Mouse (Mus musculus): ENCODE measurements around the gene Trp53i13.

Trp53i13 gene

DNA sequence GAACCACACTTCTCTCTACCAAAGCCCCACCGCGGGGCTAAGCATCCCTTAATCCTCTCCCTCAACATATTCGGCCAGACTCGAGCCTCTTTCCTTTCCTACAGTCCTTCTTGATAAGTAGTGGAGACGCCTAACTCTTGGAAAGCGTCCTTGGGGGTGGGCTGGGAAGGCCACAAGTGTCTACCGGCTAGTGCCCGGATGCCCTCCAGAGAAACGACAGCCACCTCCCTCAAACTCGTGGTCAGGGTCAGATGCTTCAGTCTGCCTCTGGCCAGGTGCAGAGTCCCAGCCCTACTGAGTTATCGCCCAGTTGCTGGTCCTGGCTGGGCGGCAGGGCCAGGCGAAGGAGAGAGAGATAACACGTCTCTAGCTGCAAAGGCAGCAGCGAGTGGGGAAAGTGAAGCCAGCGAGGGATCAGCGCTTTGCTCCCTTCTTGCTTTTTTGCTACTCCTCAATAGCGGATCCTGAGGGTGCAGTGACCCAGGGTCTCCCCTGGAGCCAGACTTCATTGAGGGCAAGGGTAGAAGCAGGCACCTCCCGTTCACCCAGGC, 1.4 kb downstream of the Trp53i13 start:
- peak; percentile 31 for DNase-seq (ENCODE audit: low read depth, low spot score)
- H3K36me3 ChIP-seq (ENCODE audit: control insufficient read depth, insufficient read depth, low read length, poor library complexity, severe bottlenecking), result no peaks in the 10 kb centered on the region
- H3K27me3 ChIP-seq (ENCODE audit: control insufficient read depth, insufficient read depth, low read length, poor library complexity, severe bottlenecking), result no peaks in the 10 kb centered on the region

DNA sequence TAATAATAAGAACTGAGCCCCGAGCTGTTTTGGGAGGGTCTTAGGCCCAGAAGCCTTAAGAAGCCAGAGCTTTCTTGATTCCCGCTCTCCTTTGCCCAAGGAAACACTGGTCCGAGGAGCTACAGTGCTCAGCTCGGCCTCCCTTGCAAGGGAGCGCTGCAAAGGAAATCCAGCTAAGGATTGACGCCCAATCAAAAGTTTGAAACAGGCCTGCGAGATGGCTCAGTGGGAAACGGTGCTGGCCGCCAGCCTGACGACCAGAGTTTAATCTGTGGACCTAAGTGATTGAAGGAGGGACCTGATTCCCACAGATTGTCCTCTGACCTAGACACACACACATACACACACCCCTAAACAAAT, 2.0 kb downstream of the Trp53i13 start:
- Histone ChIP-seq H3K27me3 (ENCODE audit: control insufficient read depth, insufficient read depth, low read length, poor library complexity, severe bottlenecking) (no peaks in the 10 kb centered on the region), H3K36me3 (ENCODE audit: control insufficient read depth, insufficient read depth, low read length, poor library complexity, severe bottlenecking) (no peaks in the 10 kb centered on the region)
- no peak for DNase-seq (ENCODE audit: low read depth, low spot score)

DNA sequence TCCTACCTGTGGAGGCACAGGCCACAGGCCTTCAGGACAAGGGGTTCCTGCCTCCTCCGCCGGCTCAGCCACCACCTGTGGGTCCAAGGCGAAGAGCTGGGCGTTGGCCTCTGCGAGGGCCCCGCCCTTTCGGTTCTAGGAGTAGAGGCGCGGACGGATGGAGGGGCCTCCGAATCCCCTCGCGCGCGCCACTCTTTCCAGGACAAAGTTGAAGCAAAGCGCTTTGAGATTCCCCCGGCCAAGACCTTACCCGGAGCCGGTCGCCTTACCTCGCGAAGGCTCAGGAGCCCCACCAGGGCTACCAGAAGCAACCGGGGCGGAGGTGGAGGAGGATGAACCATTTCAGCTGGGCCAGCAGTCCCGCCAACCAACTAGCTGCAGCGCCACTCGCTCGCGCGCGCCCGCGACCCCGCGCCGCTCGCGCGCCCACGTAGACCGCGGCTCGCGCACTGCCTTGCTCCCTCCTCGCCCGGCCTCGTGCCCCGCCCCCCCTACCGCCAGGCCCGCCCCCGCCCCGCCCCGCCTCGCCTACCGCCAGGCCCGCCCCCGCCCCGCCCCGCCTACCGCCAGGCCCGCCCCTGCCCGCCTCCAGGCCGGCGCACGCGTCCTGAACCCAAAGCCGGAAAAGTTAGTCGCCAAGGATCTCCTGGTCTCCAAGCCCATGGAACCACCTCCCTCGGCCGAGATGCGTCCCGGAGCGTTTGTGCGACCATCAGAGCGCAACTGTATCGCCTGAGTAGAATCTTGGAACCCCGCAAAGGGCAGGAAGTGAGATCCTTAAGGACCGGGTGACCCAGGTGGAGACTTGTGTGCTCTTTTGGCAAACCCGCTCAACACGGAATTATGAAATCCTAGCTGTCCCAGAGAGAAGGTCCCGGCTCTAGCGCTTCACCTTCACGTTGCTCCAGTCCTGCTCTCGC, 2.6 kb downstream of the Trp53i13 start:
- peak; percentile 91 for DNase-seq (ENCODE audit: low read depth, low spot score)
- H3K27me3 ChIP-seq (ENCODE audit: control insufficient read depth, insufficient read depth, low read length, poor library complexity, severe bottlenecking), result no peaks in the 10 kb centered on the region
- no peaks in the 10 kb centered on the region for H3K36me3 ChIP-seq (ENCODE audit: control insufficient read depth, insufficient read depth, low read length, poor library complexity, severe bottlenecking)

DNA sequence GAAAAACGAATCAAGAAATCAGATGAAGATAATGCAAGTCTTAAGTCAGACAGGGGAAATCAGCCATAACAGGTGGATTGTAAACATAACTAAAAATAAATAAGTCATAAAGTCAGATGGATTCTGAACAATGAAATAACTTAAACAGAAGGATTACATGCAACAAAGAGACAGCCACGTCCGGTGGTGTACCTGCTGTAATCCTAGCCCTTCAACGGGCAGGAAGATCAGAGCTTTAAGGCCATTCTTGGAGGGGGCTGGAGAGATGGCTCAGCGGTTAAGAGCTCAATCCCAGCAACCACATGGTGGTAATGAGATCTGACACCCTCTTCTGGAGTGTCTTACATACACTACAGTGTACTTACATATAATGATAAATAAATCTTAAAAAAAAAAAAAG, 4.4 kb downstream of the Trp53i13 start:
- no peaks in the 10 kb centered on the region; the same call in none of the 2 replicates for H3K36me3 ChIP-seq (ENCODE audit: control insufficient read depth, insufficient read depth, low read length, poor library complexity, severe bottlenecking)
- no peaks in the 10 kb centered on the region for H3K27me3 ChIP-seq (ENCODE audit: control insufficient read depth, insufficient read depth, low read length, poor library complexity, severe bottlenecking)
- DNase-seq (ENCODE audit: low read depth, low spot score), result no peak

DNA sequence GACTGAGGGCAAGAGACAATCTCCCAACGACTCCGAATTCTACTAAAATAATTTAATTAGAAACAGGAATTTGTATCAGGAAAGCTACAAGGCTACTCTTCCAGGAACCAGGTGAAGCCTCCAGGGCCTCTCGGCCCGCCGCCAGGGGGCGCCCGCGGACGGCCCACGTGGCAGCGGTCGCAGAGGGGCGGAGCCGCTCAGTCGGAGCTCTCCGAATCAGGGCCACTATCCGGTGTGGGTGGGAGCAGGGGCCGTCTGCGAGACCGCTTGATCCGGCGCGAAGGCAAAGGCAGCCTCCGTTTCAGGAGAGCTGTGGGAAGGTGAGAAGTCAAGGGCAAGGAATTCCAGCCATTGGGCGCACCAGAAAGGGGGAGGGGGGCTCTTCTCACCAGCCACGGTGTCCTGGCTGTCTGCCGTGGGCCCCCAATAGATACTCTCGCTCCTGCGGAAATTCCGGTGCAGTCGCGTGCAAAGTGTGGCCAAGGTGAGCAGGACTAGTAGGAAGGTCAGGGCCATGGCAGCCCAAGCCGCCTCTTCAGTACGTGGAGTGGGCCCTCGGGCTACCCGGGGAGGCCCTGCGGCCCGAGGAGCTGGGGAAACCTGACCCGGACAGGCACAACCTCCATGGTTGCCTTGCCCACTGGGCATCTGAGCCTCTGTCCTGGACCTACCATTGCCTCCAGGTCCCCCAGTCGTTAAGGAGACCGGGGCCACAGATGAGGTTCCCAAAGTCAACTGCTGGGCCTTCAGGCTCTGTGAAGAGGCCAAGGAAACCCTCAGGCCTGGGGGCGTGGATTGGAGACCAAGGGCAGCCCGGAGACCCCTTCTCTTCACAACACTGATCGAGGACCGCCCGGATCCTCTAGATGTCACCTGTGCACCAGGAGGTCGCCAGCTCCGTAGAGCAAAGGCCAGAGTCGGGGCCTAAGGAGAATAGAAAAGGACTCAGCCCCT, 7.4 kb downstream of the Trp53i13 start:
- H3K36me3 ChIP-seq (ENCODE audit: control insufficient read depth, insufficient read depth, low read length, poor library complexity, severe bottlenecking), result peaks cover 2% of the 10 kb centered on the region
- H3K27me3 ChIP-seq (ENCODE audit: control insufficient read depth, insufficient read depth, low read length, poor library complexity, severe bottlenecking), result no peaks in the 10 kb centered on the region
- peak; percentile 89 for DNase-seq (ENCODE audit: low read depth, low spot score)

DNA sequence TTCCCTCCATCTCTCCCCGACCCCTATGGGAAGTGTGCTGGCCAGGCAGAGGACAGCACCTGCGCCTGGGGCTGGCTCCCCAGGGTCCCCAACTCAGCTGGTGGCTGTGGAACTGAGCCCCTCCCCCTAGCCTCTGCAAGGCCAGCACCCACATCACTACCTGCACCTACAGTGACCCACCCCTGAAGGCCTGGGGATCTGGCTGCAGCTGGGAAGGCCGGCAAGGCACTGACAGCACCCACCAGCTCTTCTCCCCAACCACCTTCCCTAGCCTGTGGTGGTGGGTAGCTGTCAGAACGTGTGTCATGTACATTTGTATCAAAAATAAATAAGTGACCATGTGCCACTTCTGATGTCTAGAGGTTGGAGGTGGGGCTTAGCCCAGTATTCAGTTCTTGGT, 8.4 kb downstream of the Trp53i13 start:
- H3K36me3 ChIP-seq (ENCODE audit: control insufficient read depth, insufficient read depth, low read length, poor library complexity, severe bottlenecking), result peaks cover 2% of the 10 kb centered on the region
- DNase-seq (ENCODE audit: low read depth, low spot score), result no peak
- no peaks in the 10 kb centered on the region for H3K27me3 ChIP-seq (ENCODE audit: control insufficient read depth, insufficient read depth, low read length, poor library complexity, severe bottlenecking)

DNA sequence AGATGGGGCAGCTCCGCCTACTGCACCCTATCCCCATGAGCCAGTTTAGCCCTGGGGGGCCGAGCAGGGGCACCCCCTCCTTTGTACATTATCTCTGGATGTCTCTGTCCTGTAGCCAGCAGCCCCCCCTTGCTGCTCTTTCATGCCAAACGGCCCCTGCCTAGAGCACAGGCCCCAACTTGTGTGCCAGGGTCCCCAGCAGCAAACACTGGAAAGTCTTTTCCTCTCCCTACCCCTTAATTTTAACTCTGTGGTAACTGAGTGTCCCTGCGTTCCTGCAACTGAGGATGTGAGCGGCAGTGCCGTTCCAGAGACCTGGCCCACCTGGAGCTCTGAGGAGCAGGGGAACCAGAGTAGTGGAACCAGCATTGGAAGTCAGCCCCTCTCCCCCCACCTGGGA, 8.8 kb downstream of the Trp53i13 start:
- H3K27me3 ChIP-seq (ENCODE audit: control insufficient read depth, insufficient read depth, low read length, poor library complexity, severe bottlenecking), result no peaks in the 10 kb centered on the region
- H3K36me3 ChIP-seq (ENCODE audit: control insufficient read depth, insufficient read depth, low read length, poor library complexity, severe bottlenecking), result peaks cover 2% of the 10 kb centered on the region
- DNase-seq (ENCODE audit: low read depth, low spot score), result no peak

DNA sequence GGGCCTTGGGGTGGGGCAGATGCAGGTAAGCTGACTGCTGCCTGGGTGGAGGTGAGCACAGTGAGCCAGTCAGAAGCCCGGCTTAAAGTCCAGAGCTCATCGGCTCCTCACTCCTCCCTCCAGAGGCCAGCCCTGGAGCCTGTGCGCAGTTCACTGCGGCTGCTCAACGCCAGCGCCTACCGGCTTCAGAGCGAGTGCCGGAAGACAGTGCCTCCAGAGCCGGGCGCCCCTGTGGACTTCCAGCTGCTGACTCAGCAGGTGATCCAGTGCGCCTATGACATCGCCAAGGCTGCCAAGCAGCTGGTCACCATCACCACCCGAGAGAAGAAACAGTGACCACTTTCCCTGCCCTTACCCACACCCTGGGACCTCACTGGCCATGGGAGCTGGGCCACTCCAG, 9.5 kb downstream of the Trp53i13 start:
- no peak for DNase-seq (ENCODE audit: low read depth, low spot score)
- Histone ChIP-seq H3K27me3 (ENCODE audit: control insufficient read depth, insufficient read depth, low read length, poor library complexity, severe bottlenecking) (no peaks in the 10 kb centered on the region), H3K36me3 (ENCODE audit: control insufficient read depth, insufficient read depth, low read length, poor library complexity, severe bottlenecking) (peaks cover 2% of the 10 kb centered on the region)

DNA sequence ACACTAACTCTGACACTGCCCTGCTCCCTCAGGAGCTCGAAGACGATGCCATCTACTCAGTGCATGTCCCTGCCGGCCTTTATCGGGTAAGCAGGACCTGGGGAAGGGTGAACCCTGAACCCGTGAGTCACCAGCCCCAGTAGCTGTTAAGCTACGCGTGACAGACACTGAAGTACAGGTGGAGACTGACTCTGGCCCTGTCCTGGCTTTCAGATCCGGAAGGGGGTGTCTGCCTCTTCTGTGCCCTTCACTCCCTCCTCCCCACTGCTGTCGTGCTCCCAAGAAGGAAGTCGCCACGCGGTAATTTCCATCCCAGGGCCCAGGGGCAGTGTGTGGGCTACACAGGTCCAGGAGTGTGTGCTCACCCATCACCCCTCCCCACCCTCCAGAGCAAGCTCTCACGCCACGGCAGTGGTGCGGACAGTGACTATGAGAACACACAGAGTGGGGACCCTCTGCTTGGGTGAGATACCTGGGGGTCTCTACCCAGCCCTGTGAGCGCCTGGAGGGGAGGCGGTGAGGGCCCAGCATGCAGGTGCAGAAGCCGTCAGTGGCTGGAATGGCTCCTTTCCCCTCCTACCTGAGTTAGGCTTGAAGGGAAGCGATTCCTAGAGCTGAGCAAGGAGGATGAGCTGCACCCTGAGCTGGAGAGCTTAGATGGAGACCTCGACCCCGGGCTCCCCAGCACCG, 10.3 kb downstream of the Trp53i13 start:
- no peaks in the 10 kb centered on the region for H3K27me3 ChIP-seq (ENCODE audit: control insufficient read depth, insufficient read depth, low read length, poor library complexity, severe bottlenecking)
- H3K36me3 ChIP-seq (ENCODE audit: control insufficient read depth, insufficient read depth, low read length, poor library complexity, severe bottlenecking), result peaks cover 2% of the 10 kb centered on the region
- no peak for DNase-seq (ENCODE audit: low read depth, low spot score)

DNA sequence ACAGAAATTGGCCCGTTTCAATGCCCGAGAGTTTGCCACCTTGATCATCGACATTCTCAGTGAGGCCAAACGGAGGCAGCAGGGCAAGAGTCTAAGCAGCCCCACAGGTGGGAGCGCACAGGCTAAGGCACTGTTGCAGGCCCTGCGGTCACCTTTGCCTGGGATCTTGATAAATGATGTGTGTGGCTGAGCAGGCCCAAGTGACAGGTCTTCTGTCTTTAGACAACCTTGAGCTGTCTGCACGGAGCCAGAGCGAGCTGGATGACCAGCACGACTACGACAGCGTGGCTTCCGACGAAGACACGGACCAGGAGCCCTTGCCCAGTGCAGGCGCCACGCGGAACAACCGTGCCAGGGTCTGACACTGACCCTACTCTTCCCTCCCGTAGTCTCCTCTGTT, 11.4 kb downstream of the Trp53i13 start:
- no peaks in the 10 kb centered on the region for H3K27me3 ChIP-seq (ENCODE audit: control insufficient read depth, insufficient read depth, low read length, poor library complexity, severe bottlenecking)
- DNase-seq (ENCODE audit: low read depth, low spot score), result no peak
- peaks cover 2% of the 10 kb centered on the region for H3K36me3 ChIP-seq (ENCODE audit: control insufficient read depth, insufficient read depth, low read length, poor library complexity, severe bottlenecking)

DNA sequence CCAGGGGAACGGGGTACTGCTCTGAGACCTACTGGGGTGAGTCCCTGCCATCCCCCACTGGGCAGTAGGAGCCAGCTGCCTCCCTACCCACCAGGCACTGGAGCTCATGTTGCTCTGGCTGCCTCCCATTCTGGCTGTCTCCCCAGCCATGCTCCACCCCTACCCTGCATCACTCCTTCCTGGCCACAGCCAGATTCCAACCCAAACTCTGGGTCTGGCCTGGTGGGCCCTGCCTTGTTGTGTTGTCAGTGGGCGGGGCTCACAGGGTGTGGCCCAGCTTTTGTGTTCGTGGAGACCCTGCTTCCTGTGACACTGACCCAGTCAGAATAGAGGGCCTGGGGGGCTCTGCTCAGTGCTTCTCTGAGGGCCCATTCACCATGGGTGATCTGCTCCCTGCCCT, 12.3 kb downstream of the Trp53i13 start:
- Histone ChIP-seq H3K27me3 (ENCODE audit: control insufficient read depth, insufficient read depth, low read length, poor library complexity, severe bottlenecking) (no peaks in the 10 kb centered on the region), H3K36me3 (ENCODE audit: control insufficient read depth, insufficient read depth, low read length, poor library complexity, severe bottlenecking) (peaks cover 2% of the 10 kb centered on the region)
- DNase-seq (ENCODE audit: low read depth, low spot score), result no peak

DNA sequence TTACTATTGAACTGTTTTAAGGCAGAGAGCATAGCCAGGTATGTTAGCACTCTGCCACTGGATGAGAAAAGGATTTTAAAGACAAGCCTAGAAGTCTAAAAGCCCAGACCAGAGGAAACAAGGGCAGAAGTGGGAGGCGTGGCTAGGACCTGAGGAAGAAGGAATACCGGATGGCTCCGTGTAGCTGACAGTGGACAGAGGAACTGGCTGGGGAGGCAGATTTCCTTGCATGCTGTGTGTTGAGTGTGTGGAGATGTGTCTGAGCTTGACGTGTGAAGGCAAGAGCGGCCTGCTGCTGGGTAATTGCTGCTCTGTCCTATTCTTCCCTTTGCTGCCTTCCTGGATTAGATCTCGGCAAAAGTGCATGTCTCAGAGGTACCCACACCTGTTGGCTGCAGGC, 13.3 kb downstream of the Trp53i13 start:
- no peaks in the 10 kb centered on the region for H3K27me3 ChIP-seq (ENCODE audit: control insufficient read depth, insufficient read depth, low read length, poor library complexity, severe bottlenecking)

DNA sequence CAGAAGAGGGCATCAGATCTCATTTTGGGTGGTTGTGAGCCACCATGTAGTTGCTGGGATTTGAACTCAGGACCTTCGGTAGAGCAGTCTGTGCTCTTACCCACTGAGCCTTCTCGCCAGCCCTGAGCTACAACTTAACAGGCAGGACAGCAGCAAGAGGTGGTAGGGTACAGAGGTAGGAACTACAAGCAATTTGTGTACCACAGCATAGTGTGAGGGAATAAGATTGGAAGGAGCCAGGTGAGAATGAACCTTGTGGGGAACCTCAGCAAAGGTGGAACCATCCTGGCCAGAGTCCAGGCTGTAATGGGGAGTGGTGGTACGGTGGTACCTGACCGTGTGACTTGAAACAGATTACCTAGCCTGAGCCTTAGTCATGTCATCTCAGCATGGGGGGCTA, 13.8 kb downstream of the Trp53i13 start:
- Histone ChIP-seq H3K36me3 (ENCODE audit: control insufficient read depth, insufficient read depth, low read length, poor library complexity, severe bottlenecking) (peaks cover 2% of the 10 kb centered on the region), H3K27me3 (ENCODE audit: control insufficient read depth, insufficient read depth, low read length, poor library complexity, severe bottlenecking) (no peaks in the 10 kb centered on the region)
- no peak for DNase-seq (ENCODE audit: low read depth, low spot score)

More for the DNA sequence above, 13.3 kb downstream of the Trp53i13 start:
- H3K36me3 ChIP-seq (ENCODE audit: control insufficient read depth, insufficient read depth, low read length, poor library complexity, severe bottlenecking), result peaks cover 2% of the 10 kb centered on the region
- DNase-seq (ENCODE audit: low read depth, low spot score), result no peak

DNA sequence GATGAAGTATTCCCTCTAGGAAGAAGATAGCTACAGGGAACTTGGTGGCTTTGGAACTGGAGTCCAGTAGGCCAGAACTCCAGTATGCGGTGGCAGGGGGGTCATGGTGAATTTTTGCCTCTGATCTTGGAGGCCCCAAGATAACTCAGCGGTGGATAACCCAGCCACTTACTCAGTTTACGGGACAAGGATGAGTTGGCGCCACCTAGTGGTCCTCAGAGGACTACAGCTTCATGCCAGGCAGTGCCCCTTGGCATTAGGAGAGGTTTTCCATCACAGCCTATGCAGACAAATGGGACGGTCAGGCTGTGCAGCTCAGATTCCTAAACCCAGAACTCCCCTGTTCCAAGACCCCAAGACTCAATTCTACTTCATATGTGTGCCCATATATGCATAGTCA, 14.4 kb downstream of the Trp53i13 start:
- Histone ChIP-seq H3K27me3 (ENCODE audit: control insufficient read depth, insufficient read depth, low read length, poor library complexity, severe bottlenecking) (no peaks in the 10 kb centered on the region), H3K36me3 (ENCODE audit: control insufficient read depth, insufficient read depth, low read length, poor library complexity, severe bottlenecking) (peaks cover 2% of the 10 kb centered on the region)
- peak; percentile 88 for DNase-seq (ENCODE audit: low read depth, low spot score)
